Mouse (Mus musculus) adrenal gland, adult 2 months (tissue): ENCODE measurements around the gene Boll. TPM values are rescaled to one million over a fixed set of nuclear protein-coding genes. Genes with fewer than 3 reads are reported as not detected.

Source experiments
- DNase-seq: peaks from one replicate; pipeline ENCODE4 v3.0.0; 2021
- polyA plus RNA-seq: library from polyadenylated mRNA; depleted of rRNA; stranded (reverse); fragments of >200 nt; gene quantifications from 2 replicates; pipeline ENCODE4 v1.2.3, GENCODE M21; 2012
- total RNA-seq, 2 experiments: library from RNA; stranded (reverse); gene quantifications; 2 replicates each; pipeline ENCODE4 v1.2.3; 2021

Boll gene
- total and polyA plus RNA-seq, 3 experiments: not detected

- peak; percentile 56 for DNase-seq
Observed at GRCm38 (mm10) chr1:55237643-55238161, 125.6 kb downstream of the Boll start.

- peak; percentile 97 for DNase-seq
Observed at GRCm38 (mm10) chr1:55236890-55237642, 126.2 kb downstream of the Boll start, which contains the start of gene Mars2. Gene Mars2, plus strand, starts transcription at chr1:55237177.

- no peak for DNase-seq
Observed at GRCm38 (mm10) chr1:55236487-55236886, 126.8 kb downstream of the Boll start.

- DNase-seq: no peak
Observed at GRCm38 (mm10) chr1:55234910-55235520, 128.3 kb downstream of the Boll start.

DNA sequence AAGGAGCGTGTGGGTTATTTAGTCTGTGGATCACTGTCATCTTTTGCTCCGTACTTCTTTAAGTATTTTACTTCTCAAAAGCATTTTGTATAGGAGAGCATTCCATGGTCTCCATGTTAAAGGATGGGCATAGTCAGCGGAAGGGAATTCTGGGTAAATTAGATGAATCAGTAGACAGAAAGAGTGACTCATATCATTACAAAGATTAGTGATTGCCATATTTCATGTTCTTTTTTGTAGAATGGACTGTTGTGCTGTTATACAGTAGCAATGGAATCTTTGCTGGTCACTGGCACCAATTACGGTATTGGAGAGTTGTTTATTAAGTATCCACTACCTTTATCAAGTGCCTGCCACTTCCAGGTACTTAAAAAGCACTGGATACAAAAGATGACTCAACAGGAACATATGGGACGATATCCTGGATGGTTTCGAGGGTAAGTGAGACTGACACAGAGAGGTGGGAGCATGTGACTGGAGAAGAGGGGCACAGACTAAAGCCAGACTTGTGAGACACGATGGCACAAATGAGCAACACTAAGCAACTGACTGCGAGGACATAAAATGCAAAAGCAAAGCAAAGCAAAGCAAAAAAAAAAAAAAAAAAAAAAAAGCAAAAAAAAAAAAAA lies 134.9 kb downstream of the Boll start:
- no peak for DNase-seq

DNA sequence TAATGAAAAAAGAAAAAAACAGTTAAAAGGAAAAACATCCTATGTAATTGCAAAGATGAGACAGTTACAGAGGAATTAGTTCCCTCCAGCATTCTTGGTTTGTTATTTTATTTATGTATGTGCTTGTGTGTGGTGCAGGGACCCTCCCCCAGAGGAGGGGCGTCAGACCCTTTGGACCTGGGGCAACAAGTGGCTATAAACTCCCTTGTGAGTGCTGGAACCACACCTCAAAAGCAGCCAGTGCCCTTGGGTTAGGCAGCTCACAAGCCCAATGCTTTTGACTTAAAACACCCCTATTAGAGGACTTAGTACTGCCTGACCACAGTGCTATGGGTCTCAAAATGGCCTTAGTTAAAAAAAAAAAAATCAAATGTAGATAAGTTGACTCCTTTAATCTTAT lies 135.9 kb downstream of the Boll start:
- no peak for DNase-seq

DNA sequence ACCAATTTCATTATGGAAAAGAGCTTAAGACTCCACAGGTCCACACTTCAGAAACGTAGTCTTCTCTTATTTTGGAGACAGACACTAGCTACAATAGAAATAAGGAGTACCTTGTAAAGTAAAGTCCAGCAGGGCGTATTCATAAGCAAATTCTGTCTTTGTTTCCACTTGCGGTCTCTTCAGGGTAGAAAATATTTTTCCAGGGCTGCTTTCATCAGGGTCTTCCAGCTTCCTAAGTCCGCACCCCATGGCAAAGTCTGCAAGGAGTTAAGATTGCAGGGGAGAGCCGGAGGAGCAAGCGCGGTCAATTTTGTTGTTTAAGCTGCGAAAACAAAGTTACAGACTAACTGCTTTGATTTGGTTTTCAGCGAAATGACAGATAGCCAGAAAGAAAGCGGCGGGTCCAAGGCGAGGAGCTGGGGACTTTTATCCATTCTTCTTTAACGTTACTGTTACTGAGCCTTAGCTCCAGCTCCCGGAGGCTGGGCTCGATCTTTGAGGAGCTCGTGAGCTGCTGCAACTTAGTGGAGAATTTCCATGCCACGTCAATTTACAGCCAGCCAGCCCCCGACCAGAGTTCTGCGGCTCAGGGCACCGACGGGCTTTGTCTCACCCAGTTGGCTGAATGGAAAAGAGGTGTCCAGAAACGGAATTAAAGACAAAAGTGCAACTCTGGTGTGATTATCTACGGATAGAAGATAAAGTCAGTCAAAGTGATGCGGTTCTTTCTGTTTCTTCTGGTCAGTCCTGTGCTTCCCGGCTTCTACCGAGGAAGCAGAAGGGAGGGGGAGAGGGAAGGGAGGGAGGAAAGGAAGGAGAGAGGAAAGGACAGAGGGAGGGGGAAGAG lies 137.0 kb downstream of the Boll start, which contains the start of gene Rftn2:
TSS of gene Rftn2 (minus strand) at position 772 of the 847 bp plus-strand sequence.
- DNase-seq: peak; percentile 75

- DNase-seq: no peak
Observed at GRCm38 (mm10) chr1:55225398-55225797, 137.9 kb downstream of the Boll start.

DNA sequence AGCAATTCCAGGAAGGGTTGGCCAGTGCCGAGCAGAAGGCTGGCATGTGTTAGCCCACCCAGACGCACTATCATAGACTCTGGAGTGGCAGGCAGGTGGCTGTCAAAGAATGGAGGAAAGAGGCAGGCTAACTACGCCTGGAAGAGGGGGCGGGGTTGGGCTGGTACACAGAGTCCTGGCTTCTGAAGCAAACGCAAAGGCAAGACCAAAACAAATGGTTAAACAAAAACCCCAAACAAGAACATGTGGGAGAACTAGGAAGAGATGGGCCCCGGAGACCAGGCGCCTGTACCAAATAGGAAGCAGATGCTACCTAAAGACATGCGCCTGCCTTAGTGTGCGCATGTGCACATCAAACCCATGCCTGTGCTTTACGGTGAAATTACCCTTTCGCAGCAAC lies 139.2 kb downstream of the Boll start:
- DNase-seq: no peak

DNA sequence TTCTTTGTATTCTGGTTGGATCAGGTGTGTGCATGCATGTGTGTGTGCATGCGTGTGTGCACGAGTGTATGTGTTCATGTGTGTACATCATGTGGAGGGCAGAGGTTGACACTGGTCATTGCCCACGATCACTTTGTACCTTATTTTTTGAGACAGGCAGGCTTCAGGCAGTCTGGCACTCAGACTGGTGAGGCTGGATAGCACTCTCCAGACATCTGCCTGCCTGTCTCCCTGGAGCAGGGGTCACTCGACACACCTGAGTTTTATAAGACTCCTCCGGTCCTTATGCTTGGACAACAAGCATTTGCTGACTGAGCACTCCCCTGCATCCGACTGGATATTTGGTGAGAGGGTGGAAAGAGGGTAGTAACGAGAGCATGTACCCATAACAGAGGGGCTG lies 140.2 kb downstream of the Boll start:
- DNase-seq: no peak

DNA sequence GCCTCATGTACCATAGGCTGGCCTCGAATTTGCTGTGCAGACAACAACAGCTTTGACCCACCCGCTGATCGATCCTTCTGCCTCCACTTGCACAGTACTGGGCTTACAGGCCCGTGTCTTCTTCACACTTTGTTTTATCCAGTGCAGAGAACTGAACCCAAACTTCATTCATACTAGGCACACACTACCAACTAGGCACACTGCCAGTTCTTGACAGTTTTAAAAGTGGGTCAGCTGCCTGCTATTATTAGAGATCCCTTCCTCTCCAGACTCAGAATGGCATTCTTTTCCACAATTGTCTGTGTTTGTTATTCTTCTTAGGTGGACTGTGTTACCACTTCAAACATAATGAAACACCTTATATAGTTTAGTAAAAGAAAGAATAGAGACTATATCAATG lies 141.9 kb downstream of the Boll start:
- peak; percentile 64 for DNase-seq

- DNase-seq: peak; percentile 69
Observed at GRCm38 (mm10) chr1:55217191-55217590, 146.1 kb downstream of the Boll start.

DNA sequence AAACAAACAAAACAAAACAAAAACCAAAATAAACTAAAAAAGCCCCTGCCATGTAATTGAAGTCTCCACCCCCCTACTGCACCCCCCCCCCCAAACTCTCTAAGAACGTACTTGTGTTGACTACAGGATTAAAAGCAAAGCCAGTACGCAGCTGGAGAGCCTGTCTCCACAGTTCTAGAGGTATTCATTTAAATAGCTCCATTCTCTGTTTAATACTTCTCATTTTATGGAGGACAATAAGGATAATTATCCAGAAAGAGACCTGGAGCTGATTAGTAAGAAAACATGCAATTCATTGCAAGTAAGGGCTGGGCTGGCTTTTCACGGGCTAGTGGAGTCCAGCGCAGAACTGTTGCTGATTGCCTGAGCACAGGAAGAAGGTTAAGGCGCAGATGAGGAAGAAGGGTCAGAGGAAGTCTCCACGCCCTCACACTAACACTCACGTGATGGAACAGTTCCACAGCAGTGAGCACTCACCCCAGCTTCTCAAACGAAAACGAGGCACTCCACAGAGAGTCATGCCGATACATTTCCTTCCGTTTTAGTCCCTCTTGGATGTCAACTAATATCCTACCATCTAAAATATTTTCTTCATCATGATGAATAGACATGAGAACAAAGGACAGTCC lies 148.0 kb downstream of the Boll start:
- DNase-seq: no peak

GRCm38 (mm10) chr1:55213936-55214335 lies 149.3 kb downstream of the Boll start:
- no peak for DNase-seq

DNA sequence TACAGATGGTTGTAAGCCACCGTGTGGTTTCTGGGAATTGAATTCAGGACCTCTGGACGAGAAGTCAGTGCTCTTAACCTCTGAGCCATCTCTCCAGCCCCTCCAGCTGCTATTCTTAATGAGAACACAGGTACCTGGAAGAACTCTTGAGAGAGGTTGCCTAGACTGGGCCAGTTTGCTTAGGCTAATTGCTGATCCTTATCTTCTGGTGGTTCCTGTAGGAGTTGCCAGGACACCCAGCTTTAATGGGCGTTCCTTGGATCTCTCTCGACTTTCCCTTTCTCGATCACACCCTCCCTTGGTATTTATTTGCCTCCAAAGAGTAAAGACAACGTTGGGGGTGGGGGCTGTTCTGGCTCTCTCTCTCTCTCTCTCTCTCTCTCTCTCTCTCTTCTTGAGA lies 149.8 kb downstream of the Boll start:
- DNase-seq: no peak

DNA sequence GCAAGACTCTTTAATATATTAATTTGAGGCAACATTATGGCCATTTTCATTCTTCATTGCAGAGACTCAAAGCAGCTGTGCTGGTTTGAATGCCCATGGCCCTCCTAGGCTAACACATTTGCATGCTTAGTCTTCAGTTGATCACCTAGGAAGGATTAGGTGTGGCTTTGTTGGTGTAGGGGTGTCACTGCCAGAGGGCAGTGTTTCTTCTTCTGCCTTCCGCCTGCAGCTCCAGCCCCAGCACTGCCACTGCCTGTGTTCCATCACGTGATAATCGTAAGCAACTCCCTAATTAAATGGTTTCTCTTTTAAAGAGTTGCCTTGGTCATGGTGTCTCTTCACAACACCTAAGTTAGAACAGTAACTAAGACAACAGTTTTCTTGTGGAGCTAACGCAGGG lies 150.5 kb downstream of the Boll start:
- no peak for DNase-seq

GRCm38 (mm10) chr1:55211081-55211480 lies 152.2 kb downstream of the Boll start:
- peak; percentile 63 for DNase-seq

DNA sequence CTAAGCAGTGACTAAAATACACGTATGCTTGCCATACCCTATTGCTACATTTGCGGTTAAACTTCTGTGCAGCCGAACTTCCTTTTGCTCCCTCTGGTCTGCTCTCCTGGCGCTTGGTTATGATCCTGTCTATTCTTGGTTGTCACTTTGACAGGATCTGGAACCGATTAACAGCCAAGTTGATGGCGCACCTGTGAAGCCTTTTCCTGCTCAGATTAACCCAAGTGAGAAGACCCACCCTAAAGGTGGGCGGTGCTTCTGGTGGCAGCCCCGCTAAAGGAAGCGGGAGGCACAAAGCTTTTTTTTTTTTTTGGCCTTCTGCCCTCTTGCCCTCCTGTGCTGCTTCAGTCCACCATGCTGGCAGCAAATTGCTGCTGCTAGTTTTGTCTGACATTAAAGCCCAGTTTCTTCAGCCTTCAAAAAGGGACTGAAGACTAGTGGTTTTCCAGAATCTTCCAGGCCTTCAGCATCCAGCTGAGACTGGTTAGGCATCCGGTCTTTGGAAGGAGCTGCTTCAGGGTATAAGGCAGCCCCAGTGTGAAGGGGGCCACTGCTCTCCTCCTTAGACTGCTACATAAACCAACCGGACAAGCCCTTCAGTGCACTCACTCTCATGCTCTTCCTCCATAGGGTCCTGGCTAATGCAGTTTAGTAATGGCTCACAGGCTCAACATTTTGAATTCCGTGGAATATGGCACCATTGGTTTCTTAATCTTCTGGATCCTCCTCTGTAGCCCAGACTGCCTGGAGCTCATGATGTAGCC lies 152.9 kb downstream of the Boll start:
- DNase-seq: peak; percentile 37

DNA sequence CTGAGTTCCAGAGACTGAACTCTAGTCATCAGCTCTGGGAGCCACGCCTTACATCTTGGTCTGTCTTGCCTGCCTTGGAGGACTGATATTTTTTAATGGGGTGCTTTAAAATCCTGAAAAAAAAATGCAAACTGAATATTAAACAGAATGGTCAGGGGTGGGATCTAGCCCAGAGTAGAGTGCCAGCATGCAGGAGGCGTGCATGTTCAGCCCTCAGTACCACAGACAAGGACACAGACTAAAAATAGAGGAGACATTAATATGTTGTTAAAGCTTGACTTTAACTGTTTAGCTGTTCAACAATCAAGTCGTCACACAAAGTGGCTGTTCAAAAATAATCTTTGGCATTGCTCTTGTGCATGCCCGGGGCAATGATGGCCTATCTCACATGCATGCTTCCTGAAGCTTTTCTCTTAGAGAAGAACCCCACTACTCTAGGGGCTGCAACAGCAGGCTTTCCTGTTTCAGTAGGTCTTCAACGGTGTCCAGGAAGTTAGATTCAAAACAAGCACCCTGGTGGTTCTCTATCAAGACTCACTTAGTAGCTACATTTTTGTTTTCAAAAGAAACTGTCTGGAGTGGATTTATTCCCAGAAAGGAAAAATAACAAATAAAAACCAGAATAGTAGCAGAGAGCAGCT lies 154.6 kb downstream of the Boll start:
- DNase-seq: no peak

GRCm38 (mm10) chr1:55207561-55207960 lies 155.7 kb downstream of the Boll start:
- peak; percentile 74 for DNase-seq
